Mouse (Mus musculus) hematopoietic multipotent progenitor cell, adult 10-12 weeks (in vitro differentiated cells): ENCODE results near the gene Dhdh. TPM values are rescaled to one million over a fixed set of nuclear protein-coding genes. Genes with fewer than 3 reads are reported as not detected.

Source experiments
- polyA plus RNA-seq: library from polyadenylated mRNA; stranded (reverse); fragments of >175 nt; gene quantifications from 2 replicates; pipeline ENCODE4 v1.2.3, GENCODE M21; 2012; ENCODE audit warnings: low replicate concordance

Dhdh gene
- 0.81 and 2.1 TPM in 2 replicates for polyA plus RNA-seq

DNA sequence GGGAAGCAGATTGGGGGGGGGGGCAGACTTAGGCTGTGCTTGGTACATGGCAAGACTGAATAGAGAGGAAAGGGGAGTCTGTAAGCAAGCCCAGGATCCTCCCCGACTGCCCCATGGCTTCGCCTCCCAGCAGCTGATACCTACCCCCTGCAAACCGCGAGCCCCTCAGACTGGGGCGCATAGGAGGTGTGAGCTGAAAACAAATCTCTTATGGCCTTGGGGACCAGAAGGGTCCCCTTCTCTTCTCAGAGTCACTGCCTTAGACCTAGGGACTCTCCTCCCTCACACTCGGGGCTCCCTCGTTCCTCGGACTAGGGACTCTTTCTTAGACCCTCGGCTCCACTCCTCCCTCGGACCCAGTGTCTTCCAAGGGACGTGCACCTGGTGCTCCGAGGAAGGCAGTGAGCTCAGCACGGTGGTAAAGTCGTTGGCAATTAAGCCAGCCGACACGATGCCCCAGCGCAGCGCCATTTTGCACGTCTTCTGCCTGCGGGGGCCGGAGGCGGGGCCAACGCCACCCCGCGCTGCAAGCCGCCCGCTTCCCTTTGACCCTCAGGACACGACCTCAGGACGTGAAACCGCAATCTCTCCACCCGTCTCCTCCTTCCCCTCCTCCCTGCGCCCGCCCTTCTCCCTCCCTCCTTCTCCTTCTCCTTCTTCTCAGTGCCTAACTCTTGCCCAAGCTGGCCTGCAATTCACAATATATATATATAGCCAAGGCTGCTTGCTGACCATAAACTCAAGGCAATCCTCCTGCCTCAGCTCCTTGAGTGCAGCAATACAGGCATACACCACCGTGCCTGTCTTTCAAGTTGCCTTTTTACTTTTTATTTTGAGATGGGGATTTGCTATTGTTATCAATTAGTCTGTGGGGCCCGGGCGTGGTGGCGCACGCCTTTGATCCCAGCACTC lies at the start of gene Dhdh:
TSS of gene Dhdh (minus strand) at position 513 of the 912 bp plus-strand sequence.

DNA sequence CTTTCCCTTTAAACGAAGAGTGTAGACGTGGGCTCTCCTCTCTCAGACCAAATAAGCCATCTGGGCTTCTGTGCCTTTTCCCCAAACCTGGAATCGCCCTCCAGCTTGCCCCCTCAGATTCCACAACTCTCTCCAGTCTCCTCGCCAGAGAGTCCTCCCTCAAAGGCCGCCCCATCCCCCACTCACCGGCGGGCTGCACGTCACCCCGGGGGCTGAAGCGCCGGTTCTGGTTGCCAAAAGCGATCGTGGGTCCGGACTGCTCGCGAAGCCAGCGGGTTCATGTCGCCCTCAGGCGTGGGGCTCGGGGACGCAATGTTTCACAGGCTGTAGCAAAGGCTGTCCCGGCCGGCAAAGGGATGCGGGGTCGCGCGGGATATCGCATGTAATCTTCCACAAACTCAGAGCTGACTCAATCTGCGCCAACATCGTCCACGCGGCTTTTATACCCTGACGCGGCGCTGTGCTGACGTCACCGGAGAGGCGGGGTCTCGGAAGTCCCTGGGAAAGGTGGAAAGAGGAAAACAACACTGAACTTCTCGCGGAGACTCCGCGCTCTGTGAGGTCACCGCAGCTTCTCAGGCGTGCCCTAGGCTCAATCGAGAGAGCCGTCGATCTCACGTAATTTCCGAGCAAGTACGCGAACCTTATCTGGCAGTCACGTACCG lies 37.3 kb upstream of the Dhdh start, which contains the start of the genes Ppp1r15a and Plekha4:
TSS of gene Ppp1r15a (minus strand) at position 460 of the 665 bp plus-strand sequence.
TSS of gene Plekha4 (plus strand) at position 522 of the 665 bp plus-strand sequence.

DNA sequence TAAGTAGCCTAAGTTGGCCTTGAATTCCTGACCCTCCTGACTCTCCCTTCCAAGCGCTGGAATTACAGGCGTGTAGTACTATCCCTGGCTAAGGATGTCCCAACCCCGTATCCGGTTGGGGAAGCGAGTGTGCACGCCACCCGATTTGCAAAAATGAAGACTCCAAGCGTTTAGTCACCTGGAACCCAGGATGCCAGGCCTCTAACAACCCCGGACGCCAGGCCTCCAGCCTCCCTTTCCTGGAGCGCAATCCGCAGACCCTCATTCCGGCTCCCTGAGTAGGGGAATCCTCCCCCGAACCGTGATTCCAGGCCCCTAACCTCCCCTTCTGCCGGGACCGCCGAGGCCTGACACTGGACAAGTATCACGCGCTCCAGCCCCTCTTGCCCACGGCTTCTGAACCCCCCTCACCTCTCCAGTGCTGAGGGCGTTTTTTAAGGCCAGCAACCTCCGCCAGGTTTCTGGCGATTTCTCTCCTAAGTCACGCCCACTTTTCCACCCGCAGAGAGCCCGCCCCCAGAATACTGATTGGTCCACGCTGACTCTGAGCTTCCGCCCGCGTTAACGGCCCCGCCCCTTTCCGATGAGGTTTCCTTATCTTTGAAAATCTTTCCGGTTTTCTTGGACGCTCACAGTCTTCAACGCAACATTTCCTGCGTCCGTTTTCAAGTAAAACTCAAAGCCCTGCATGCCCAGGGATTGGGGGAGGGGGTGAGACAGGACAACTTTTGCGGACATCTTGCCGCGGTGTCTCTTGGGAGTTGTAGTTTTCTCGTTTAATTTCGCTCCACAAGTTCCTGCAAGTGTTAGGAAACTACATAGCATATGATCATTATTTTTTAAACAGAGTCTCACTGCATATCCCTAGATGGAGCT lies 21.5 kb upstream of the Dhdh start, which contains the start of gene Nucb1:
TSS of gene Nucb1 (minus strand) at position 495 of the 876 bp plus-strand sequence.

GRCm38 (mm10) chr7:45486761-45487415 lies 1.7 kb downstream of the Dhdh start, which contains the start of gene Gm45808:
Gm45808 (minus strand) TSS chr7:45486811.

DNA sequence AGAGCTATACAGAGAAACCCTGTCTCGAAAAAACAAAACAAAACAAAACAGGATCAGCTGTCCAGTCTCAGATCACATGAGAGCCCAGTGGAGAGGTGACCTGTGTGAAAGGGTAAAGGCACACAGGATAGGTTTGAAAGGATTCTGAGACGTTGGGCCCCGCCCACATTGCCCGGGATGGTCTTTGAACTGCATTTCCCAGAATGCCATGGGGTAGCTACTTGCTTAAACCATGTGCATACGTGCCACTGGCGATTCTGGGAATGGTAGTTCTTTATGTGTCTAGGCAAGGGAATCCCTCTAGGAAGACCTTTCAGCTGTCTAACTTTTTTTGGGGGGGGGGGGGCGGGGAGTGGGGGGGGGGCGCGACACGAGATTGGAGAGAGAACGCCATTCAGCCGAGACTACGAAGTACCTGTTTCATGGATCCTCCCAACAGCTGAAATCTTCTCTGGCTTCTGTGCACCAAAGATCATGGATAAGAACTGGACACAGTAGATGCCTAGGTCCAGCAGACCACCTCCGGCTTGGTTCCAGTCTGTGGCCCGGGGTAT lies 7.2 kb downstream of the Dhdh start, which contains the start of gene Tulp2:
TSS of gene Tulp2 (plus strand) at position 504 of the 554 bp plus-strand sequence.

GRCm38 (mm10) chr7:45466283-45467089 lies 22.1 kb downstream of the Dhdh start, which contains the start of gene Bax:
Bax (minus strand) TSS chr7:45466898.

GRCm38 (mm10) chr7:45459564-45460140 lies 29.0 kb downstream of the Dhdh start, which contains the start of gene Ftl1:
Ftl1 (minus strand) TSS chr7:45459884.

DNA sequence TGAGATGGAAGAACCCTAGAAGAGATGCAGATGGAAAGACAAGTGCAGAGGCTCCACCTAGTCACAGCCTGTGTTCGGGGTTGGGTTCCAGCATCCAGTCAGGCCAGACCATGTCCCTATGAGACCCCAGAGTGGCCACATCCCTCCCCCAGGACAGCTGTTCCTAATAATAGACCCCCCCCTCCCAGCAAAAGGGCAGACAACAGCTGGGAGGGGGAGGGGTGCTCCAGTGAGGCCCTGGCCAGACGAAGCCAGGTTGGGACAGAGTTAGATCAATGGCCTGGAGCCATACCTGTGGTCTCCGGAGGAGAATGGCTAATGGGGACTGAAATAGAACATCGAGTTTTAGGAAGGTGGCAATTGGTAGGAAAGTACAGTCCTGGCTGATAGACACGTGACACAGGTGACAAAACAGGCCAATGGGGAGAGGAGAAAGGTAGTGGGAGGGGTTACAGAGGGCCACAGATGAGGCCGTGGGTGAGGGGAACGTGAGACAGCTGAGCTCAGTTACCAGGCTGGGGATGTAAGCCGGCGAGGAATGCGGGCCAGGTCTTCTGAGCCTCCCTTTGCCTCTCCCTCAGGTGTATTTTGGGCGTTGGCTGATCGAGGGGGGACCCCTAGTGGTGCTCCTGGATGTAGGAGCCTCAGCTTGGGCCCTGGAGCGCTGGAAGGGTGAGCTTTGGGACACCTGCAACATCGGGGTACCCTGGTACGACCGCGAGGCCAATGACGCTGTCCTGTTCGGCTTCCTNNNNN lies 50.9 kb downstream of the Dhdh start, which contains the start of gene Ruvbl2:
TSS of gene Ruvbl2 (minus strand) at position 576 of the 756 bp plus-strand sequence.

DNA sequence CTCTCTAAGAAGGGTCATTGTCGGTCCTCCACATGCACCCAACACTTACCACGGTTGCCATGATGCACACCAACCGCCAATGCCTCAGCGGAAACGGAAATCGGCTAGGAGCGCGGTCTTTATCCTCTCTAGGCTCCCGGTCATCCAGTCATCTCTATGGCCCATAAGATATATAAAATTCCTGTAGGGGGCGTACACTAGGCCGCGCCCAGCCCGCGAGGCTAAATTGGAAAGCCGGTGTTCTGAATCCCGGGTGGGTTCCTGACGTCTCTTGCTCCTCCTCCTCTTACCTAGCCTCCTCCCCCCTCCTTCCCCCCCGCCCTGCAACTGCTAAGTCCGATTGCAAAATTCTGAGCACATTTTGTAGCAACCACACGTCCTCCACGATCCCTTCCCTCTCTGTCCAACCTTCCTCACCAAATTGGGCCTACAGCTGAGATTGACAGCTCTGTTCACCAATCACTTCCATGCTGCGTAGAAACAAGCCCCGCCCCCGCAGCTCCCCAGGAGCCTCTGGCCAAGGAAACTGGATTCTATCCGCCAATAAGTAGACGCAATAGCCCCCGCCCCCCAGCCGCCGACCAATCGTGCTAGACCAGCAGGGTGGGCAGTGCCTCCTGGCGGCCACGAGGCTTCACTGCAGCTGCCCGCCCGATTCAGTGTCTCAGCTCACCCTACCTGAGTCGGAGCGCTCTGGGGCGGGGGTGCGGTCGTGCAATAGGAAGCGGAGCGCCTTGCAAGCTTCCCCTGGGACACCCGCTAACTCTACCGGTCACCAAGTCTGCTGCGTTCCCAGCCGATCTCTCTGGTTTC lies 54.2 kb downstream of the Dhdh start, which contains the start of gene Gys1:
TSS of gene Gys1 (plus strand) at position 642 of the 813 bp plus-strand sequence.

Other genes starting within 250 kb of the Dhdh start
- gene Cd37, start 249.7 kb downstream of the Dhdh start, polyA plus RNA-seq = 1,076 and 1,868 TPM in 2 replicates
- gene Slc6a16, start 247.7 kb downstream of the Dhdh start, polyA plus RNA-seq = not detected in 2 replicates
- 0.34 and 0.58 TPM in 2 replicates for gene Slc6a21, start 211.3 kb downstream of the Dhdh start, polyA plus RNA-seq
- 6.9 and 12.1 TPM in 2 replicates for gene Trpm4, start 155.0 kb downstream of the Dhdh start, polyA plus RNA-seq
- not detected in 2 replicates for gene Hrc, start 153.5 kb downstream of the Dhdh start, polyA plus RNA-seq
- gene Ppfia3, start 121.8 kb downstream of the Dhdh start, polyA plus RNA-seq = 0.28 and 2.0 TPM in 2 replicates
- 0.53 TPM in 1 of 2 replicates, not detected in the other for gene Lin7b, start 118.2 kb downstream of the Dhdh start, polyA plus RNA-seq
- 628 and 1,029 TPM in 2 replicates for gene Snrnp70, start 93.1 kb downstream of the Dhdh start, polyA plus RNA-seq
- gene Kcna7, start 83.2 kb downstream of the Dhdh start, polyA plus RNA-seq = not detected in 2 replicates
- gene Ntf5, start 75.1 kb downstream of the Dhdh start, polyA plus RNA-seq = 0.08 and 0.28 TPM in 2 replicates
- not detected in 2 replicates for gene Lhb, start 68.0 kb downstream of the Dhdh start, polyA plus RNA-seq
- gene Gys1, start 54.0 kb downstream of the Dhdh start, polyA plus RNA-seq = 15.9 and 25.8 TPM in 2 replicates
- gene Ruvbl2, start 50.7 kb downstream of the Dhdh start, polyA plus RNA-seq = 87.7 and 154 TPM in 2 replicates
- gene Ftl1, start 28.9 kb downstream of the Dhdh start, polyA plus RNA-seq = 6,376 and 13,145 TPM in 2 replicates
- gene Bax, start 21.9 kb downstream of the Dhdh start, polyA plus RNA-seq = 173 and 185 TPM in 2 replicates
- not detected in 2 replicates for gene Tulp2, start 6.9 kb downstream of the Dhdh start, polyA plus RNA-seq
- gene Gm45808, start 2.0 kb downstream of the Dhdh start, polyA plus RNA-seq = not detected in 2 replicates
- gene Nucb1, start 21.6 kb upstream of the Dhdh start, polyA plus RNA-seq = 224 and 245 TPM in 2 replicates
- 60.5 and 214 TPM in 2 replicates for gene Ppp1r15a, start 37.5 kb upstream of the Dhdh start, polyA plus RNA-seq
- 0.77 and 1.2 TPM in 2 replicates for gene Plekha4, start 37.5 kb upstream of the Dhdh start, polyA plus RNA-seq
- gene Hsd17b14, start 66.1 kb upstream of the Dhdh start, polyA plus RNA-seq = 0.28 and 0.90 TPM in 2 replicates
- gene Bcat2, start 81.3 kb upstream of the Dhdh start, polyA plus RNA-seq = 14.0 and 38.4 TPM in 2 replicates
- 0.17 TPM in 1 of 2 replicates, not detected in the other for gene Fgf21, start 126.7 kb upstream of the Dhdh start, polyA plus RNA-seq
- gene Fut1, start 128.5 kb upstream of the Dhdh start, polyA plus RNA-seq = 0.18 and 0.93 TPM in 2 replicates
- gene Izumo1, start 133.0 kb upstream of the Dhdh start, polyA plus RNA-seq = 0.25 and 0.31 TPM in 2 replicates
- 3.0 and 3.6 TPM in 2 replicates for gene Rasip1, start 138.7 kb upstream of the Dhdh start, polyA plus RNA-seq
- 0.20 and 0.42 TPM in 2 replicates for gene Mamstr, start 151.2 kb upstream of the Dhdh start, polyA plus RNA-seq
- not detected in 2 replicates for gene Fut2, start 177.6 kb upstream of the Dhdh start, polyA plus RNA-seq
- gene Ntn5, start 195.2 kb upstream of the Dhdh start, polyA plus RNA-seq = 1.4 and 3.5 TPM in 2 replicates
- 0.18 and 0.44 TPM in 2 replicates for gene Sec1, start 205.6 kb upstream of the Dhdh start, polyA plus RNA-seq
- gene Car11, start 211.0 kb upstream of the Dhdh start, polyA plus RNA-seq = 1.5 and 3.9 TPM in 2 replicates
- gene Dbp, start 216.3 kb upstream of the Dhdh start, polyA plus RNA-seq = 18.0 and 48.2 TPM in 2 replicates
- 7,990 and 13,125 TPM in 2 replicates for gene Rpl18, start 226.7 kb upstream of the Dhdh start, polyA plus RNA-seq
- 102 and 136 TPM in 2 replicates for gene Sphk2, start 229.2 kb upstream of the Dhdh start, polyA plus RNA-seq
- gene Fam83e, start 232.4 kb upstream of the Dhdh start, polyA plus RNA-seq = 0.07 and 0.22 TPM in 2 replicates
- gene Spaca4, start 237.0 kb upstream of the Dhdh start, polyA plus RNA-seq = not detected in 2 replicates